8 mouse cellular contexts compared by ENCODE assay signal in the genomic region with DNA sequence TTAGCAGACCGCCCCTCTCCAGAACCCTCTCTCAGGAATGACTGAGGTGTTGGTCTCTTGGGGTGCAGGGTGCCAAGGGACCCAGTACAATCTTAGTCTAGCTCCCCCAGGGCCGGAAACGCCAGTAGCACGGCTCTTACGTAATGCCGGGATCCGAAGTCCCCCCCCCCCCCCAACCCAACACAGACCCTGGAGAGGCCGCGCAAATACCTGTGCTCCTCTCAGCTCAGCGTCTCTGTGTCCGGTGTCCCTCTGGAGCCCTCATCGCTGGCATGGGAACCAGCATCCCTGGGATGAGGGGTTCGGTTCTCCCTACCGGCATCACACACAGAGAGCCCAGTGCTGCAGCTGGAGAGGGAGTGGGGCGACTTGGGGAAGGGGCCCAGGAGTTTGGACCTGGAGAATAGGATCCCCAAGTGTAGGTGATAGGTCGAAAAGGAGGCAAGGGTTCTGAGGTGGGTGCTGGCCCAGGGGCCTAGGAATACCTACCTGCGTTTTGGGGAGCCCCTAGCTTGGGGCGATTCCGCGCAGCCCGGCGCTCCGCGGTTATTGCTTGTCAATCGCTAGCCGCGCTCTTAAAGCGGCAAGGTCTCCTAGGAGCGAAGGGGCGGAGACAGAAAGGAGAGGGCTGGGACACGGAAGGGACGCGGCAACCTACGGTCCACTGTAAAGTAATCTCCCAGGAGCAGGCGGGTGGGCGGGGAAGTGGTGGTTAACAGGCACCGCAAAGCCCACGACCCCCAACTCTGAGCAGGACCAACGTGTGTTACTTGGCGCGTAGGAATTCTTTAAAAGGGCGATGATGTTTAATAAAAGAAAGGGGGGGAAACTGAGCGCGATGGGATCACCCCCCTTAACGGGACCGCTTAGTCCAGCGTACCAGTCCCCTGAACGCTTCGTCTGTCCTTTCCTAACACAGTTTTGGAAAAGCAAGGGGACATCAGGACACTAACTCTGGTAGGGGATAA. TPM values are rescaled to one million over a fixed set of nuclear protein-coding genes. Genes with fewer than 3 reads are reported as not detected.
DNase-seq lines count a peak whose midpoint lies in the region; ATAC-seq and TF ChIP-seq lines count a peak whose summit lies in the region.

Gene Mpp2 (minus strand): TSS at position 585 of the 968 bp plus-strand sequence.

- no peaks in the 10 kb centered on the region for H3K36me3 ChIP-seq in E14TG2a.4 (ENCODE audit: insufficient read depth, low read length)
- no peaks in the 10 kb centered on the region for H3K36me3 ChIP-seq in embryonic facial prominence, embryonic 15.5 days
- no peaks in the 10 kb centered on the region for H3K36me3 ChIP-seq in liver, adult 2 months (ENCODE audit: control insufficient read depth, insufficient read depth, low read length)
- H3K36me3 ChIP-seq in midbrain, postnatal 0 days (ENCODE audit: insufficient read depth, low read length), result no peaks in the 10 kb centered on the region; the same call in 1 of the 2 replicates
- H3K36me3 ChIP-seq in stomach, embryonic 14.5 days (ENCODE audit: control insufficient read depth, insufficient read depth, low read length), result no peaks in the 10 kb centered on the region

- TF ChIP-seq POLR2A in liver, adult 2 months (IDR thresholded peaks at IDR 0.05; ENCODE audit: extremely low read depth, insufficient read depth, low read length), result no peak

- peak within 1 kb of the TSS; percentile 92 for H3K4me2 ChIP-seq in embryonic facial prominence, embryonic 15.5 days (replicated peaks)
- H3K4me2 ChIP-seq in midbrain, postnatal 0 days (ENCODE audit: low read depth, low read length, poor library complexity, severe bottlenecking), result peak within 1 kb of the TSS; percentile 87
- H3K4me2 ChIP-seq in stomach, embryonic 14.5 days (replicated peaks; ENCODE audit: low read depth, low read length), result peak within 1 kb of the TSS; percentile 97

- H3K79me2 ChIP-seq in liver, adult 2 months (ENCODE audit: control insufficient read depth, insufficient read depth, low read length), result no peaks in the 10 kb centered on the region

- peaks cover 38% of the 10 kb centered on the region for H3K4me1 ChIP-seq in E14TG2a.4 (replicated peaks; ENCODE audit: low read depth, low read length)
- H3K4me1 ChIP-seq in embryonic facial prominence, embryonic 15.5 days, result peaks cover 33% of the 10 kb centered on the region
- H3K4me1 ChIP-seq in liver, adult 2 months (ENCODE audit: control insufficient read depth, insufficient read depth, low read length), result peaks cover 8% of the 10 kb centered on the region
- H3K4me1 ChIP-seq in midbrain, postnatal 0 days (ENCODE audit: insufficient read depth, low read length), result peaks cover 2% of the 10 kb centered on the region
- peaks cover 11% of the 10 kb centered on the region; the same call in 1 of the 2 replicates for H3K4me1 ChIP-seq in stomach, embryonic 14.5 days (ENCODE audit: control insufficient read depth, insufficient read depth, low read length)

- WGBS in embryonic facial prominence, embryonic 15.5 days, result under 1% methylated on average over 49 of the region's 49 CpGs
- WGBS in liver, adult 2 months, result under 1% methylated on average over 49 of the region's 49 CpGs
- under 1% methylated on average over 47 of the region's 49 CpGs for WGBS in midbrain, postnatal 0 days
- WGBS in stomach, embryonic 14.5 days, result under 1% methylated on average over 49 of the region's 49 CpGs

- peaks cover 7% of the 10 kb centered on the region; the same call in 1 of the 2 replicates for H3K9me3 ChIP-seq in E14TG2a.4 (ENCODE audit: low read length)
- no peaks in the 10 kb centered on the region for H3K9me3 ChIP-seq in embryonic facial prominence, embryonic 15.5 days (replicated peaks)
- no peaks in the 10 kb centered on the region for H3K9me3 ChIP-seq in midbrain, postnatal 0 days (ENCODE audit: low read length)
- H3K9me3 ChIP-seq in stomach, embryonic 14.5 days (ENCODE audit: control insufficient read depth, low read depth, low read length), result no peaks in the 10 kb centered on the region

- peaks cover 66% of the 10 kb centered on the region for H3K27me3 ChIP-seq in E14TG2a.4 (ENCODE audit: insufficient read depth, low read length)
- no peaks in the 10 kb centered on the region; the same call in 1 of the 2 replicates for H3K27me3 ChIP-seq in embryonic facial prominence, embryonic 15.5 days
- no peaks in the 10 kb centered on the region for H3K27me3 ChIP-seq in liver, adult 2 months (ENCODE audit: control insufficient read depth, insufficient read depth, low read length)
- no peaks in the 10 kb centered on the region for H3K27me3 ChIP-seq in midbrain, postnatal 0 days (ENCODE audit: insufficient read depth, low read length)
- no peaks in the 10 kb centered on the region for H3K27me3 ChIP-seq in stomach, embryonic 14.5 days (ENCODE audit: control insufficient read depth, insufficient read depth, low read length)

- peak within 1 kb of the TSS; percentile 89 for H3K27ac ChIP-seq in embryonic facial prominence, embryonic 15.5 days (replicated peaks)
- no peak within 1 kb of the TSS for H3K27ac ChIP-seq in liver, adult 2 months (replicated peaks; ENCODE audit: insufficient read depth, low read depth, low read length)
- peak within 1 kb of the TSS; percentile 97 for H3K27ac ChIP-seq in midbrain, postnatal 0 days (ENCODE audit: low read depth, low read length)
- H3K27ac ChIP-seq in stomach, embryonic 14.5 days (ENCODE audit: low read length), result peak within 1 kb of the TSS; percentile 85

- TF ChIP-seq CTCF in E14TG2a.4 (conservative IDR thresholded peaks at IDR 0.05; ENCODE audit: low read length), result no peak
- no peak for TF ChIP-seq CTCF in liver, adult 2 months (IDR thresholded peaks at IDR 0.05; ENCODE audit: low read depth, low read length)
- TF ChIP-seq CTCF in midbrain, postnatal 0 days (IDR thresholded peaks at IDR 0.05), result no peak

- DNase-seq in brain, adult 2 months (ENCODE audit: low read depth, low spot score), result peak; percentile 93
- DNase-seq in heart, adult 9 months (ENCODE audit: low spot score in 2 of 2), result peak; percentile 54 to 65
- peak; percentile 56 for DNase-seq in kidney, adult 9 months
- DNase-seq in liver, adult 2 months (ENCODE audit: extremely low read depth, low read depth, low spot score), result peak; percentile 57
- DNase-seq in midbrain, postnatal 0 days (ENCODE audit: low spot score), result peak; percentile 87

- peak within 1 kb of the TSS; percentile 55 for H3K9ac ChIP-seq in embryonic facial prominence, embryonic 15.5 days
- H3K9ac ChIP-seq in liver, adult 2 months (ENCODE audit: low read depth, low read length), result peak within 1 kb of the TSS; percentile 55
- peak within 1 kb of the TSS; percentile 90 for H3K9ac ChIP-seq in midbrain, postnatal 0 days (replicated peaks; ENCODE audit: low read length, poor library complexity, severe bottlenecking)
- H3K9ac ChIP-seq in stomach, embryonic 14.5 days (replicated peaks; ENCODE audit: low read depth, low read length), result peak within 1 kb of the TSS; percentile 48

- ATAC-seq in embryonic facial prominence, embryonic 15.5 days (ENCODE audit: insufficient number of reproducible peaks, low FRiP score, low TSS enrichment, low read depth), result peak; percentile 58
- ATAC-seq in midbrain, postnatal 0 days (ENCODE audit: low FRiP score), result peak; percentile 39
- peak; percentile 66 for ATAC-seq in stomach, embryonic 14.5 days (ENCODE audit: insufficient number of reproducible peaks, insufficient read depth, low FRiP score, low read depth)

- H3K4me3 ChIP-seq in E14TG2a.4 (replicated peaks; ENCODE audit: low read length), result peak within 1 kb of the TSS; percentile 81
- peak within 1 kb of the TSS; percentile 66 for H3K4me3 ChIP-seq in embryonic facial prominence, embryonic 15.5 days (replicated peaks)
- H3K4me3 ChIP-seq in liver, adult 2 months (ENCODE audit: insufficient read depth, low read depth, low read length), result peak within 1 kb of the TSS; percentile 74
- H3K4me3 ChIP-seq in midbrain, postnatal 0 days (ENCODE audit: low read depth, low read length), result peak within 1 kb of the TSS; percentile 74
- peak within 1 kb of the TSS; percentile 67 for H3K4me3 ChIP-seq in stomach, embryonic 14.5 days (ENCODE audit: low read depth, low read length)

RNA-seq across cellular contexts. Expression of gene Mpp2, which starts in this region (rescaled TPM):
- 7.0 and 10.7 TPM in 2 replicates for polyA plus RNA-seq in embryonic facial prominence, embryonic 15.5 days (2015; fragmentation: Nextera tagmentation; extraction: Ambion mirVana)
- total RNA-seq in liver, adult 2 months (2014; rRNA removed), result under 0.01 and 0.20 TPM in 2 replicates
- 0.20 and 0.22 TPM in 2 replicates for polyA plus RNA-seq in liver, adult 2 months (2012; rRNA removed)
- total RNA-seq in midbrain, postnatal 0 days (2014; rRNA removed), result 59.1 and 68.4 TPM in 2 replicates
- 33.9 and 40.7 TPM in 2 replicates for polyA plus RNA-seq in midbrain, postnatal 0 days (2015; fragmentation: Nextera tagmentation; extraction: Ambion mirVana)
- polyA plus RNA-seq in stomach, embryonic 14.5 days (2014; fragmentation: Nextera tagmentation; extraction: Ambion mirVana), result 8.4 and 8.5 TPM in 2 replicates

Comparison
In these comparisons a context has a peak if more than half of its experiments do, and no peak if none do; other contexts are left out.
1. RNA of gene Mpp2 (total RNA-seq): 59.1 to 68.4 TPM in midbrain, postnatal 0 days; under 0.01 to 0.20 TPM in liver, adult 2 months; every median in the first group is over 10 times any median in the second.
2. Peak in DNase-seq, H3K4me3 ChIP-seq and H3K9ac ChIP-seq in liver, adult 2 months; RNA of the gene not detected or under 1 TPM.
3. Peak in every context shown above with its lines, with median percentiles within 50 percentile points of each other: H3K4me3 ChIP-seq, DNase-seq, ATAC-seq, H3K4me2 ChIP-seq and H3K9ac ChIP-seq.